Mouse (Mus musculus) heart, postnatal 25 days (tissue): ENCODE data around the gene Zfp281. TPM values are rescaled to one million over a fixed set of nuclear protein-coding genes. Genes with fewer than 3 reads are reported as not detected.

Source experiments
- DNase-seq: peaks from one replicate; pipeline ENCODE4 v3.0.0; 2022; ENCODE audit warnings: low spot score
- intact Hi-C: fragments of 180-260 bp; cut with DNase I; formaldehyde crosslinking; loops from one replicate; pipeline ENCODE4 v1.15.1; 2025
- total RNA-seq, 2 experiments: library from RNA; stranded (reverse); gene quantifications; 2 replicates each; pipeline ENCODE4 v1.2.3; 2021

Zfp281 gene
- total RNA-seq, 2 experiments from 2014 or later = 10.1 to 12.0 TPM

DNA sequence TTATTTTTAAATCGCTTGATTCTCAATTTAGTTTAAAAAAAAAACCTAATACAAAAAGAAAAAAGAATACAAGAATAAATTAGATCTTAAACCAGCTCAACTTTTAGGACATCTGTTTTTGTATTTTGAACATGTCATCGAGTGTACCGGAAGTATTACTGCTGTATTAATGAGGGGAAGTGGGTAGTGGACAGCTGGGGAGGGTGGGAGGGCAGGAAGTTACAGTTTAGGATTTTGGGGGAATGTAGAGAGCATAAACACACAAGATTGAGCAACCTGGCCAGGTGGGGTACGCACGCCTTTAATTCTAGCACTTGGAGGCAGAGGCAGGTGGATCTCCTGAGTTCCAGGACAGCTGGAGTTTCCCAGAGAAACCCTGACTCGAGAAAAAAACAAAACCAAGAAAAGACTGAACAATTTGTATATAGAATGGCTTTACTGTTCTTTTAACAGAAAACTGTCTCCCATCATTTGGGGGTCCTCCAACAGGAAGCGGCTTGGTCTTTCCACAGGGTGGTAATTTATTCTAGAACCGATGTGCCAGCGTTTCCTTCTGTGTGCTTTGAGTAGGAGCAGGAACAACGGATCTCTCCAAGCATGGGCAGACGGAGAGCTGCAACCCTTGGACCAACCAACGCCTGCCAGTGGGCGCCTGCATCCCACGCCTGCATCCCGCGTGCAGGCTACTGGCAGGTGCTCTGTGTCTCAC, 51.2 kb downstream of the Zfp281 start:
- intact Hi-C loops = no loop called here
- no peak for DNase-seq

DNA sequence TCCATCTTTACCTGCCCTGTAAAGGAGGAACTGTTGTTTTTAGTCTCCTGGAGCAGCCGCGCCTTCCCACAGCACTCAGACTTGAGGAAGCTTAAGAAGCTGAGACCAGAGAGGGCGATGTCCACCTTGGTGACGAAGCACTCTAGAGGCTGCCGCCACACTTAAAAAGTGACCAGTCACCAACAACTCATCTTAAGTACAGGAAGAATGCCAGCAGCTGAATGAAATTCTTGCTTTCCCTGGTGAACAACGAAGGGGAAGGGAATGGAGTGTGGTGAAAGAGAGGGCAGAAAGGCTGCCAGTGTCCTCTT, 51.7 kb downstream of the Zfp281 start:
- no peak for DNase-seq
- intact Hi-C loops = no loop called here

GRCm38 (mm10) chr1:136677847-136678325, 53.2 kb downstream of the Zfp281 start:
- intact Hi-C loops = no loop called here
- no peak for DNase-seq

- intact Hi-C loops = no loop called here
- no peak for DNase-seq
Observed at GRCm38 (mm10) chr1:136678836-136679235, 54.1 kb downstream of the Zfp281 start.

Other genes with a start within 250 kb of the Zfp281 start
- 10 to 100 TPM; 11.4 to 11.7 TPM for gene Ddx59, start 209.6 kb upstream of the Zfp281 start, total RNA-seq
- under 1 TPM; 0.18 to 0.31 TPM for gene Kif14, start 158.6 kb upstream of the Zfp281 start, total RNA-seq